Mouse (Mus musculus) layer of hippocampus, adult 8-10 months (tissue): ENCODE measurements around the gene Arvcf. TPM values are rescaled to one million over a fixed set of nuclear protein-coding genes. Genes with fewer than 3 reads are reported as not detected.

Experiments
- DNase-seq, 2 experiments: peaks; one replicate each; pipeline ENCODE4 v3.0.0; 2022; ENCODE audit warnings: low spot score in 2 of 2
- microRNA-seq, 2 experiments: library from miRNA; unstranded; fragments of <30 nt; microRNA quantifications; one replicate each; pipeline ENCODE4 v1.2.0; 2022
- total RNA-seq, 4 experiments: library from RNA; stranded (reverse); gene quantifications; 2 replicates each; pipeline ENCODE4 v1.2.4; 2022

Gene Arvcf
- total RNA-seq, 4 experiments from 2014 or later = 35.5 to 52.4 (median 41.6) TPM

DNA sequence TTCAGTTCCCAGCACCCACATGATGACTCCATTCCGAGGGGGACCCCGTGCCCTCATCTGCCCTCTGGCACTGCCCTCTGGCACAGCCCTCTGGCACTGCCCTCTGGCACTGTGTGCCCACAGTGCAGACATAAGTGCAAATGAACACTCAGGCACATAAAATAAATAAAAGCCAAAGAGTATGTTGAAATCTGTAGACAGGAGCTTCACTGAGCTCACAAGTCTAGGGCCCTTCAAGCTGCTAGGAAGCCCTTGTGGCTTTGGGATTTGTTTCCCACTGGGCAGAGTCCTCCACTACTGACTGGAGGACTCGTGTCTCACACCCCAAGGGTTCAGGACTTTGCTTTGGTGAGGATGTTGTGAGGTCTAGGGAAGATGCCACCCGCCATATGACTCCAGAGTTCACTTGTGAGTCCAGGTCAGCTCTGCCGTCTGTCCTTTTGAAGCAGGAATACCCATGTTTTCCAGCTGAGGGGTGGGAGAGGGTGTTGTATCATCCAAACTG lies 80.1 kb downstream of the Arvcf start:
- no peak for DNase-seq

DNA sequence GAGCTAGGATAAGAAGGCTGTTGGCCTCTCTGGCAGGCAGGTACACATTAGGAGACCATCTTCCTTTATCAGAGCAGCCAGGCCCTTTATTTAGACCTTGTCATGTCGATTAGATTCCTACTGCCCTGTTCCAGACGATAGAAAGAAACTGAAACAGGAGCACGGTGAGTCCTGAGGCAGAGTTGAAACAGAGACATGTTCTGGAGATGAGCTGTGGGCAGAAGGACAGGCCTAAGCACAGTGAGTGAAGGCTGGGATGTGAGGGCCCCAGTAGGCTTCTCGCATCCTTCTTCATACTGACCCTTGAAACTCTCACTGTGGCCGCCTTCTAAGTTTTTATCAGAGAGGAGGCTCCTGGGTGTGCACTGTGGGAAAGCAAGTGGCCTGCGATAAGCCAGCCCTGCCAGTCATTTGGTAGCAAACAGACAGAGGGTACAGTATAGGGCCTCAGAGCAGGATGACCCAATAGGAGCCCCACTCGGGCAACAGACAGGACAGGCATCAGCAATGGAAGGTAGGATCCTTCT lies 80.6 kb downstream of the Arvcf start:
- DNase-seq = no peak

DNA sequence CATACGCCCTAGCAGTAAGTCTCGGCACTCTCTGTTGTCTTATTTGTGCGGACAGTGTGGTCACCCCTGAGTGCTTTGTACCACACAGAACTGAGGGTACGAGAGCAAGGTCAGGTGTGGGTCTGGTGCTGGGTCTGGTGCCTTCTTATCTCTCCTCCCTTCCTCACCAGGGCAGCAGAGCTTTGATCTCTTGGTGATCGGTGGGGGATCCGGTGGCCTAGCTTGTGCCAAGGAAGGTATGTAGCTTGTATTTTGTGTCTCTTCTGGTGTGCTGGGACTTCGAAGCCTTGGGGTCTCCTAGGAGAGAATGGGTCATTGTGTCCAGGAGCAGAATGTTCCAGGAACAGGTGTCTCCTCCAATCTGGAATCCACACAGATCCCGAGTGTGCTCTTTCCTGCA lies 81.7 kb downstream of the Arvcf start:
- DNase-seq = no peak

DNA sequence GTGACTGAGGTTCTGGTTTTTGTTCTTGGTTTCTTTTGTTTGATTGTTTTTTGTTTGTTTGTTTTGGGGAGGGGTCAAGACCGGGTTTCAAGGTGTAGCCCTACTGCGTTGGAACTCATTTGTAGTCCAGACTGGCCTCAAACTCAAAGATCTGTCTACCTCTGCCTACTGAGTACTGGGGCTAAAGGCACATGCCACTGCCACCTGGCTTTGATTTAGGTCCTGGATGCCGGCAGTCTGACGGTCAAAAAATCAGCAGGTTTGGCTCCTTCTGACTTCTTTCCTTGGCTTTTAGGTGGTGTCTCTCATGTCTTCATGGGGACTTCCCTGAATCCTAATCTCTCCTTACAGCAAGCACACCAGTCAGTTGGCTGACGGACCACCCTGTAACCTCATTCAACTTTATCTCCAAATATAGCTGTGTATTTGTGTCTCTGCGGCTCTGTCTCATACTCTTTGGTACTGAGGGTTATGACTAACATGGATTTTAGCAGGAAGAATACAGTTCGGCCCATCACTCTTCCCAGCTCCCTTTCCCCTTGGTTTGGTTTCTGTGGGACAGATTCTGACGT lies 82.7 kb downstream of the Arvcf start:
- DNase-seq = no peak

DNA sequence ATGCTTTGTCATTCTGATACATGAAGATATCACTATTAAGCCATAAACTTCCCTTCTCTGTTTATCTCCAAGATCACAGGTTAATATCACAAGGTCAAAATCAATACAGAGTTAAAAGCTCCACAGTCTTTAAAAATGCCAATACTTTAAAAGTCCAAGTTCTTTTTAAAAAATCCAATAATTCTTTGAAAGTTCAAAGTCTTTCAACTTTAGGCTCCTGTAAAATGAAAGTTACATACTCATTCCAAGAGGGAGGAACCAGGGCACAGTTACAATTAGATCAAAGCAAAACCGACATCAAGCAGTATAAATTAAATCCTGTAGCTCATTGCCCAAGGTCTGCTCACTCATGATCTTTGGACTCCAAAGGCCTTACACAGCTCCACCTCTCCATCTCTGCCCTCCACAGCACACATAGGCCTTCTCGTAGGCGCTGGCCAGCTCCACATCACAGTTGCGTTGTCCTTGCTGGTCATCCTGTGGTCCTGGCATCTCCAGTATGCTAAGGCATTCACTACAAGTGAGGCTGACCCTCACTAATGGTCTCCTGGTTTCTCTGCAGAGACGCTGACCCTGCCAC lies 85.4 kb downstream of the Arvcf start:
- DNase-seq = no peak

DNA sequence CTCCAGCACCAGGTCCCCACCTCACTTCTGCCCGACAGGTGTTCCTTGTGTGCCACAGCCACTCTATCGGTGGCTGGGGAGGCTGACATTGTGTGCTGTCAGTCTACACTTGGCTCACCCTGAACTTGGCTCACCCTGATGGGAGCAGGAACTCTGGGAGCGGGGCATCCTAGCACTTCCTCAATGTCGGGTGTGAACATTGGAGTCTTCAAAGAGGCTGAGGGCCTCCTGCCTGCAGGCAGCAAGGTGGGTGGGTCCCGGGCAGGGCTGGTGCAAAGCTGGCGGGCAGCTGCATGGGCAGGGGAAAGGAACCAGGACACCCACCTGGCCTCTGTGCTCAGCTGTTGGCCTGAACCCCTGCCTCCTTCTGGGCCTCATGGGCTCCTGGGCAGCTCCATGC lies 88.1 kb downstream of the Arvcf start:
- DNase-seq = no peak

DNA sequence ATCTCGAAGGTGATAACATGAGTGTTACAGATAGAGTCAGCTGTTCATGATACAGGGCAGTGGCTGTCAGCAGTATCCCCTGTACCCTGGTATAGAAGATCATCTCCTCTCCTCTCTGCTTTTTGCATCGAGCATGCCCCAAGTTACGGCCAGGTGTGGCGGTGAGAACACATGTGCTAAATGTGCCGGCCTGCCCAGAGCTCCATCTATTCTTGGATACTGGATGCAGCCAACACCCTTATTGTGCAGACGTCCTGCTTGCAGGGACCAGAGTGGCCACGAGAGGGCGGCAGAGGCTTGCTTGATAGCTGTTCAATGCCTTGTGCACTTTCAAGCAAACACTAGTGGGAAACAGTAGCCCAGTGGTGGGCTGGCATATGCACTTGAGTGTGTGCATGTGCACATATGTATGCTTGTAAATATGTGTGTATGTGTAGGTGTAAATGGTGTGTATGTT lies 95.4 kb downstream of the Arvcf start:
- DNase-seq = peak; percentile 92 to 99

DNA sequence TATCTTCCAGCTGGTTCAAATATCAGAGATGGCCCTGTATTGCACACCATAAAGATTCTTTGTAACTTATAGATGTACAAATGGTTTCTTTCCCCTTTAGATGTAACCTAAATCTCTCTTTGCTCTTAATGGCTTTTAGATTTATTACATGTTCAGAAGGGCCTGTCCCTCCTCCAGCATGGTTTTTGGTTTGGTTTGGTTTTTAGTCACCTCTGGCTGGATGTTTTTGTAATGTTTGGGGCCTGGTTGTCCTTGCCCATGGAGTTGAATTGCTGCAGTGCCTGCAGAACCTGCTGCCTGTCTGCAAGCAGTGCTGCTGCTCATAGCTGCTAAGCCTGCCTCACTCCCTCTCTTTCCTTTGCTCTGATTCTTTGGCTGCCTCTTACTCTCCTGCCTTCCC lies 99.3 kb downstream of the Arvcf start:
- DNase-seq = no peak

DNA sequence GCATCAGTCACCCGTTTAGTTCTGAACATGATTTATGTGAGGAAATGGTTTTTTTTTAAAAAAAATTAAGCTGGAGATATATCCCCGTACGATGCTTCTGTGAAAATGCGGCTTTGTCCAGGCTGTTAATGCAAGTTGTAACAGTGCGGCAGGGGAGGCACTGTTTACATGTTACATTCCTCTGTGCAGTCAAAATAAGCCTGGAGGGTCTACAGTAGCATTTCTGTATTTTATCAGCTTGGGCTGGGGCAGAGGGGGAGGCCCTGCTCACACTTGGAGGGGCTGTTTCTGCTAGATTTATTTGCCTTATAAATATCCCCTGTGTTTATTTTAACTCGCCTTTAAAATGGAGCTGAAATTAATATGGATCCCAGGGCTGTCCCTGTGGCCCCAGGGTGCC lies 100.1 kb downstream of the Arvcf start:
- DNase-seq = no peak

DNA sequence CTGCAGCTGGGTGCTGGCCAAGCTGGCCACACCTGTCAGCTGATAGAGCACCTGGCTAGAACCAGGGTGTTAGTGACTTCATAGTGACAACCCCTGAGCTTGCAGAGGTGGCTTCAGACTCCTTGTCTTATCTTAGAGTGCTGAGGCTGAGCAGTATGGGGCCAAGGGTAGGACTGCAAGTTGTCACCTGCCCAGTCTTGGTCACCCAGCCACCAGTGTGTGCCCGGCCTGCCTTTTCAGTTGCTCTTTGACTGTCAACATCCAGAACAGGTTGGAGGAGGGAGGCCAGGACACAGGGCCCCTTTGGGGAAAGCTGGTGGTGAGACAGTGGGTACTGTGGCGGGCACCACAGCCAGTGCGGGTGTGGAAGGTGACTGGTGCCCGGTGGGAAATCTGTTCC lies 101.0 kb downstream of the Arvcf start:
- no peak for DNase-seq

DNA sequence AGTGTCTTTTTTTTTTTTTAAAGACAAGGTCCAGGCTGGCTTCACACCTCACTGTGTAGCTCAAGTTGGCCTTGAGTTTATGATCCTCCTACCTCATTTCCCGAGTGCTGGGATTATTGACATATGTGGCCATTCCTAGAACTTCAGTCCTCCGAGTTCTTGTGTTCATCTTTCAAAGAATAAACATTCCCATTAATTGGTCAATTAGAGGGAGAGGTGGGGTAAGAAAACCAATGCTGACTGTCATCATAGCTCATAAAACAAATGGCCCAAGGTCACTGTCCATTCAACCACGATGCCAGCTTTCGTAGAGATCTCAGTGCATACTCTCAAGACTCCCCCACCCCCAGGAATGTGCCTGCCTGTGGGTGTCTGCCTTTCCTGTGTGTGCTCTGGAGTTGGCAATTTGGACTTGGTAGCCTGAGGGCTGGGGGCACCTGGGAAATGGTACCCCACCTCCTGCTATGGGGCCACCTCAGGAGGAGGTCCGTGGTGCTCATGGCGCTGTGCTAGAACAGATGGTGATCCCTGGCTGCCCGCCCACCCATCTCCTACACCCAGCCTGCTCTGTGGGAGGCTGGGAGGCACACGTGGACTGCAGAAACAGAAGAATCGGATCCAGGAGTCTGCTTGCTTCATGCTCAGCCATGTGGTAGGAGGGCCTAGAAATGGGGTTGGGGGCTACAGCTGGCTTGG lies 103.7 kb downstream of the Arvcf start:
- DNase-seq = peak; percentile 73 to 82

DNA sequence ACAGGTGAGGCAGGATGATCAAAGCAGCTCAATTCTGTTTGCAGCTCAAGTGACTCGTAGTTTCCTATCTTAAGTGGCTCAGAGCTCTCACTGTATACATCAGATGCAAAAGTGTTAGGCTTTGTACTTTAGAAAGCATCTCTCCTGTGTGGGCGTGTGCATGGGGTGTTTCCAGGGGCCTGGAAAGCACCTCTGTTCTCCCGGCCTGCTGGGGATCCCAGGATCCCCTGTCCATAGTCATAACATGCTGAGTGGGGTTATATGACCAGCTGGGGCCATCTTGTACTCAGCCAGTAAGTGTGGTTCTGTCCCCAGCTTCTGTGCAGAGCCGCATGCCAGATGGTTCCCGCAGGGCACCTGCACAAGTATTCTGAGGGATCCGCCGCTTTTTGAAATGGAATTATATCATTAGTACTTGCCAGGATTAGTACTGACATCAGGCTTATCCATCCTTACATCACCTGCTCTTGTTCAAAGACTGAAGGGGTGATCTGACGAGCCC lies 104.4 kb downstream of the Arvcf start:
- DNase-seq = peak; percentile 55 to 60

DNA sequence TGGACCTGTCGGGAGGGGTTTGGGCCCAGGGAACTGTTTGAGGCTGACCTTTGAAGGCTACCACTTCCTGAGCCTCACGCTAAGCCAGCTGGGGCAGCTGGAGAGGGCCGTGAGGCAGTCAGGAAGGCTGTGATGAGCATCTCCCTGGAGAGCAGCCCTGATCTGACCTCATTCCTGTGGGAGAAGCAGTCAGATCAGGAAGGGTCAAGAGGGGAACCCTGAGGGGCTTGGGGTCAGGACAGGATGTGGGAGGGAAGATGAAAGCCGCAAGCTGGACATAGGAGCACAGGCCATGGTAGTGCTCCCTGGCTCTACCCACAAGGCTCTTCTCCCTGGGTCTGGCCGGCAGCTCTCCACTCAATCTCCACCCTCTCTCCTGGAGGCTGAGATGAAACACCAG lies 105.9 kb downstream of the Arvcf start:
- DNase-seq = no peak

DNA sequence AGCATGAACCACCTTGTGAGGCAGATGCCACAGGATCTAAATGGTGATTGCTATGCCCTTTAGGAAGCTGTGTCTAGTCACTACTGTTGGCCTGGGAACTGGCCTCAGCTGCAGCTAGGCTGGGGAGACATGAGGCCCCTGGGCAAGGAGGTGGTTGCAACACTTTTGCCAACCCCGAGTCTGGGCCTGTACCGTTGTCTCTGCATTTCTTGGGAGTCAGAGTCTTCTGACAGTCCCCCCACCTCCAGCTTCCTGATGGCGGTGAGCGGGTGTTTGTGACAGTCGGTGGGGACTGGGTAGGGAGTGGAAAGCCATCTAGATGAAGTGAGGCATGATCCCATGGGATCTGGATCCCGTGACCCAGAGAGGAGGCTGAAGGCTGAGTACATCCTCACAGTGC lies 107.4 kb downstream of the Arvcf start:
- DNase-seq = no peak

Small RNA genes within 50 kb of the gene (microRNA-seq; reads per million reads assigned to microRNA genes)
- 0 reads per million in 2 experiments for gene Gm26219
- 1,260 to 1,804 reads per million in 2 experiments for gene Mir185

Other genes starting within 250 kb of the Arvcf start
- 10 to 100 TPM; 96.1 to 98.8 (median 97.6) TPM for gene Rtn4r, start 220.5 kb upstream of the Arvcf start, total RNA-seq
- not detected for gene Ccdc188, start 130.3 kb upstream of the Arvcf start, total RNA-seq
- gene Zdhhc8, start 113.0 kb upstream of the Arvcf start, total RNA-seq = 10 to 100 TPM; 60.7 to 90.9 (median 69.7) TPM
- 10 to 100 TPM; 55.2 to 69.1 (median 57.6) TPM for gene Trmt2a, start 99.5 kb upstream of the Arvcf start, total RNA-seq
- 10 to 100 TPM; 70.8 to 97.7 (median 84.0) TPM for gene Ranbp1, start 99.5 kb upstream of the Arvcf start, total RNA-seq
- not detected for gene Gm49776, start 89.9 kb upstream of the Arvcf start, total RNA-seq
- gene Dgcr8, start 58.9 kb upstream of the Arvcf start, total RNA-seq = 10 to 100 TPM; 40.5 to 65.1 (median 46.7) TPM
- gene Tango2, start 79 bp upstream of the Arvcf start, total RNA-seq = 100 to 1,000 TPM; 112 to 138 (median 127) TPM
- gene Txnrd2, start 78.2 kb downstream of the Arvcf start, total RNA-seq = 10 to 100 TPM; 19.4 to 24.4 (median 21.0) TPM
- gene Comt, start 78.7 kb downstream of the Arvcf start, total RNA-seq = 10 to 100 TPM; 67.1 to 80.6 (median 76.9) TPM
- 1 to 10 TPM; 5.7 to 8.9 (median 6.5) TPM for gene Gnb1l, start 150.5 kb downstream of the Arvcf start, total RNA-seq
- 10 to 100 TPM in 2 of 4 experiments, 1 to 10 TPM in 2; 7.9 to 11.1 (median 9.6) TPM for gene Rtl10, start 150.7 kb downstream of the Arvcf start, total RNA-seq
- gene Tbx1, start 242.5 kb downstream of the Arvcf start, total RNA-seq = 1 to 10 TPM in 3 of 4 experiments, under 1 TPM in 1; 0.70 to 1.7 (median 1.3) TPM